Mouse (Mus musculus): ENCODE measurements at regions not wholly inside any gene's neighbourhood (a gene's known extent, or its start where the extent isn't known, plus 50 kb on each side); places are given as distances from the start of the nearest gene placed in this dataset.

- DNase-seq, result no peak
Measured at GRCm38 (mm10) chr11:19468803-19469202, 450.0 kb upstream of the Meis1 start.

- no peak for DNase-seq
Measured at GRCm38 (mm10) chr11:19470648-19471341, 452.0 kb upstream of the Meis1 start.

DNA sequence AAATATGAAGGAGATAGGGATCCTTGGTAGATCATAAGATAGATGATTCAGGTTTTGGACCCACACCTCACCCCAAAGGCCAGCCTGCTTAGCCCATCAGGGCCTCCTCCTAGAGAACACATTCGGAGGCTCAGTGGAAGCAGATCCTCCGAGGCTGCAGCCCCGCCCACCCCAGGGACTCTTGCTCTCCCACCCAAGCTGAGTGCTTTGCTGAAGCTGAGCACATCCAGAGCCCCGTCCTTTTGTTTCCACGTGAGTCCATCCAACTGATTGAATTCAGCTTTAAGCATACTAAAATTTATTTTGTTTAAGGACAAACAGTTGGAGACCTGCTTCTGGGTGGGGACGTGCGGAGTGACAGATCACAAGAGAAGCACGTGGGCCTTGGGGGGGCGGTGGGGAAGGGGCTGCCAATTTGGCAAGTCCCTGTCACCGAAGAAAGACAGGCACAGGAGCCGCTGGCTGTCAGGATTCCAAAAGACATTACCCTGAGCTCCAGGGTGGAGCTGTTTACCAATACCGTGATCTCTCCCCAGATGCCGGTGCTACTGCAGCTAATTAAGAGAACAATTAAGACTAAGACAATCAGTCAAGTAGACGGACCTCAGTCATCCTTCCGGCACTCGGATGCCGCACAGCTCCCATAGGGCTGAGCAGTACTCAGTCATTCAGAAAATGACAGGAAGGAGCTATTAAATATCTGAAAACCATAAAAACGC, 448.9 kb upstream of the Spred2 start:
- DNase-seq, result no peak

GRCm38 (mm10) chr11:19493089-19493756, 431.0 kb upstream of the Spred2 start:
- DNase-seq, result no peak

DNA sequence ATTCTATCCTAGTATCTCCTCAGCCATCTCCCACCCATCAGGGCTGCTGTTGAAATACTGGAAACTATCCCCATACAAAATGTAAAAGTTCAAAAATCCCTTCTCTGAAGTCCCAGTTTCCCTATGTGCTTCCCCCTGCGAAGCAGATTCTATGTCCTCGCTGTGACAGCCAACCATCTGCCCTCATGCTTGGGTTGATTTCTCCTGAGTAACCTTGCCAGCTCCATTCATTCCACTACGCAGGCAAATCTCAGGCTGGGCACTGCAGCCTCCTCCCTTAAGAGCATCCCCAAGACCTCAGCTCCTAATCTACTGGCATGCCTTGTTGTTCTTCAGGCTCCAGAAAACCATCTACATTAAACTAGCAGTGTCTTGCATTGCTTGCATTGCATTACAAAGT, 402.5 kb upstream of the Spred2 start:
- DNase-seq, result no peak

- DNase-seq, result no peak
Measured at GRCm38 (mm10) chr11:19523853-19524487, 400.2 kb upstream of the Spred2 start.

DNA sequence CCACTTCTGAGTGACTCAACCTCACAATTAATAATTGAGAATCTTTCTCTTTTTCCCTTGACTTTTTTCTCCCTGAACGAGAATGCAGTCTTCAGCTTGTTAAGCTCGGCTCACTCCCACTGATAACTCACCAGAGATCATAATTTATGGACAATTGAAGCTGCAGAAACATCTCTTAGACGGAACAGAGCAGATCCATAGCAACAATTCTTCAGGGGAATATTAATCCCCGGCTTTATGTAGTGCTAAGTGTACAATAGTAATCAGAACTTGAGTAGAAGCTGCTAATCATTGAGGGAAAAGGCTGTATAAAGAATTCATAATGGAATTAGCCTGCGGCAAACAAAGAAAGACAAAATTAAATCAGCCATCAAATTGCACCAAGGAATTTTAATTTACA, 395.0 kb upstream of the Spred2 start:
- no peak for DNase-seq

DNA sequence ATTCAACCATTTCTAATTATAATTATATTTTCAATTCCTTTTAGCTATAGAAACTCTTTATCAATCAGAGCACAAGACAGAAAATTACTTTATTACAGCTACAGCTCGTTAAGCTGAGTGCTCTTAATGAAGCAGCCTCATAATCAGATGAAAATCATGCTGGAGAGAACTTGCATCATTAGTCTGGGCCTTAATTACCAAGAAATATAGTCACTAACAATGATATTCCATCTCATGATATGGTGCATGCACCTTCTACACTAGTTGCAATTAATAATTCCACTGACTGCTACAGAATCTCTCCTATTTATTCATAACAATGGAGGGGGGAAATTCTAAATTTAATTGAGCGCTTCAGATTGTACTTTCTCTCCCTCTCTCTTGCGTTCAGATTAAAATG, 393.5 kb upstream of the Spred2 start:
- no peak for DNase-seq

DNA sequence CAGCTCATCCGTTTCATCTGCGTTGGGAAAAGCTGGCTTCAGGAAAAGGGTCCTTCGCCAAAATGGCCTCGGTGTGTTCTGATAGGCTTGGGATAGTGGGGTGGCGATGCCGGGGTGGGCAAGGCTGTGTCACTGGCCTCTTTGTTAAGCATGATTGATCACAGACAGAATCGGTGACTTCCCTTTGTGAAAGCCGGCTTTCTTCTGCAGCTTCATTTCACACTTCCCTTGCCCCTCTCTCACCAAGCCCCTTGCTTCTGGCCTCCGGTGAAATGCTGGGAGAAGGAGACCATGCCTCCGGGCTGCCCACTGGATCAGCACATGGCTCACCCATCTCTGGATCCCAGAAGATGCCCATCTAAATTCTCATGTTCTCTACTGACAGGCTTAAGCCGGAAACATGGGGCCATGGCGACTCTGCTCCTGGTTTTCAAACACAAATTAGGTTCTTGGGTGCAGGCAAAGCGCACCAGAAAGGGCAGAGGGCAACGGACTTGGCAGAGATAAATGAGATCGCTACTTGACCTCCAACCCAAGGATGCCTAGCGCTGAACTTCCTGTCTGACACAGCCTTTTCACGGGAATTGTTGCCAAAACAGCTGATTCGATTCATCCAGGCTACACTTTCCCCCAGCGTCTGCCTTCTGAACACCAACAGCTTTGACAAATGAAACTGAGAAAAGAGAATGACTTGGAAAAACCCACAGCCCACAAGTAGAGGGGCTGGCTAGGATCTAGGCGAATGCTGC, 392.7 kb upstream of the Spred2 start:
- no peak for DNase-seq

- no peak for DNase-seq
Measured at GRCm38 (mm10) chr11:19532867-19533266, 391.3 kb upstream of the Spred2 start.

- DNase-seq, result no peak
Measured at GRCm38 (mm10) chr11:19533701-19534100, 390.5 kb upstream of the Spred2 start.

GRCm38 (mm10) chr11:19535215-19535614, 389.0 kb upstream of the Spred2 start:
- DNase-seq, result no peak

- no peak for DNase-seq
Measured at GRCm38 (mm10) chr11:19546226-19546625, 377.9 kb upstream of the Spred2 start.

DNA sequence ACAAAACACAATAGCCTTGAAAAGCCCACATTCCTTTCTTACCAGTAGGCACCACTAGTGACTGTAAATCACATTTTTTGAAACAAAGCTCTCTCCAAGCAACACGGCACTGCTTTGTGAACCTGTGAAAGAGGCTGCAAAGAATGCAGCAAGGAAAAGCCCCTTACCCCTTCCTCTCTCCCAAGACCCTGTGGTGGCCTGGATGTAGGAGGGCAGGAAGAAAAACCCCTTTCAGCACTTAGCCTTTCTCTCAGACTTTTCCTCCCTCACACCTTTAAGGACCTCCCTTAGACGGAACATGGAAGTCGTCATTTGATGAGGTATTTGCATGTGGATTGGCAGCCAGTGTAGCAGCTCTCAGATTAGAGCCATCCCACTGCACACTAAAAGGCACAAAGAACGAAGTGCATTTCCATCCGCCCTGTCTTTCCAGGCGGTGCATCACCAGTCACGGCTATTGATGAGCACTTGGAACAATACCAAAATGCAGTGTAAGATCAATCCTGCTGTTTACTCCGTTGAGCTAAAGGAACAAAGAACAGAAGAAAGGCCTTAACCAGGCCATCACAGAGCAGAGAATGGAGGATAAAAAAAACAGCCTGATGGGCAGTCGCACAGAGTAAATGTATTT, 369.7 kb upstream of the Spred2 start:
- no peak for DNase-seq

- DNase-seq, result no peak
Measured at GRCm38 (mm10) chr11:19554947-19555770, 369.0 kb upstream of the Spred2 start.

DNA sequence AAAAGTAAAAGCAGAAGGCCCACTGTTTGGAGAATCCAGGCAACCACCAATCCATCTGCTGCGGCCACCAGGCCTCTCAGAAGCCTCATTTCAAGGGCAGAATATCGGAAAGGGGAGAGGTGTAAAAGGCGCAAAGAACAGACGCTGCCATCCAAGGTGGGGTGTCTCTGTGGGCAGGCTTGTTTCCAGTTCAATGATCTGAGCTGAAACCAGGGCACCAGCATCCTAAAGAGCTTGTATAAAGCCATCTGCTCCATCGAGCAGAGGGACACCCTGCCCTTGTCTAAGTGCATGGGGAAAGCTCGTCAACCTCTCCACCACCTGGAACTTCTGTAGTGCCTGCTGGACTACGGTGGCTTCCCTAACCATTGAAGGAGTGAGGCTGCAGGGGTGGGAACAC, 363.7 kb upstream of the Spred2 start:
- DNase-seq, result no peak

- DNase-seq, result no peak
Measured at GRCm38 (mm10) chr11:19562668-19563067, 361.5 kb upstream of the Spred2 start.

DNA sequence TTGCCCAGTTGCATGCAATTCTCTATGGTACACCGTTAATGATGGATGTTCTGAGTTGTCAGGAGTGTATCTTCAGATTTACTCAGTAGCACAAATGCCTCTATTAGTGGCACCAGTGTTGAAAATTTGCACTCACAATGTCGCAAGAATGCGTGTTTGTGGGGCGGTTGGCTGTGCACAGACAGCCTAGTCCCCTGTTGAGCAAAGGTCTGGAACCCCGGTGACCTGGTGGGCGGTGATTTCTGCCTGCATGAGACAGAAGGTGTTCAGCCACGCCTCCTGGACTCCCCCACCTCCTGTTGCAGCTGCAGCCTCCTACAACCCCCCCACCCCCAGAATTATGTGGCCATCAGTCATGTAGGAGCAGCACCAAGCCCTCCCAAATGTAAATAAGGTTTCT, 338.9 kb upstream of the Spred2 start:
- DNase-seq, result no peak

GRCm38 (mm10) chr11:19592506-19593355, 331.4 kb upstream of the Spred2 start:
- DNase-seq, result no peak

GRCm38 (mm10) chr11:19595107-19595506, 329.1 kb upstream of the Spred2 start:
- no peak for DNase-seq

Data from spleen, adult 18-20 months (tissue).